Mouse (Mus musculus) Patski (cell line): Measurements from ENCODE around the gene Msi2. TPM values are rescaled to one million over a fixed set of nuclear protein-coding genes. Genes with fewer than 3 reads are reported as not detected.

Source experiments
- ATAC-seq: fragments of 100-300 bp; one replicate; pipeline ENCODE4 v1.8.0; 2021
- CTCF ChIA-PET: fragments of 350-600 bp; sonication (Branson Sonifier 250); formaldehyde crosslinking; loops from one replicate; lab custom pipeline; 2022; ENCODE audit warnings: inconsistent platforms; lab: Charles Lee
- POLR2A ChIA-PET: fragments of 350-600 bp; sonication (Branson Sonifier 250); formaldehyde crosslinking; loops from one replicate; lab custom pipeline; 2022; ENCODE audit warnings: antibody characterized with exemption, inconsistent platforms; lab: Charles Lee
- DNase-seq: peaks from one replicate; pipeline ENCODE4 v3.0.0-alpha.2; 2011; ENCODE audit warnings: low read depth, low spot score
- H3K27me3 ChIP-seq: fragments of 371-371 bp; one replicate; pipeline ENCODE4 v1.5.1; 2021
- CTCF ChIP-seq: fragments of 100-300 bp; IDR thresholded peaks from one replicate; pipeline ENCODE4 v1.5.1; 2021
- in situ Hi-C: fragments of 300-500 bp; cut with MboI; formaldehyde crosslinking; loops from 3 replicates; pipeline ENCODE4 v1.11.1; 2018; ENCODE audit warnings: low pct_unique_long_range_greater_than_20kb, mixed read lengths
- polyA plus RNA-seq: library from polyadenylated mRNA; unstranded; gene quantifications from one replicate; pipeline ENCODE4 v1.2.3, GENCODE M21; 2021

Gene Msi2
- polyA plus RNA-seq, 1 experiment from 2014 or later, result 72.3 TPM

- TF ChIP-seq CTCF, result no peak
- no peak for ATAC-seq
- DNase-seq, result no peak
- H3K27me3 ChIP-seq, result no peaks in the 10 kb centered on the region
- in situ Hi-C loops, result no loop called here
- CTCF ChIA-PET, result interaction anchor here (1.0 kb wide), 1 partner anchor 8 kb away, joined by 3 read pairs; no protein-coding TSS in a partner anchor
- POLR2A ChIA-PET, result no interaction called here
These were observed 318.9 kb downstream of the Msi2 start for GRCm38 (mm10) chr11:88399431-88399830.

GRCm38 (mm10) chr11:88399028-88399427 is 319.3 kb downstream of the Msi2 start:
- CTCF ChIA-PET, result no interaction called here
- ATAC-seq (no peak), DNase-seq (no peak)
- no peaks in the 10 kb centered on the region for H3K27me3 ChIP-seq
- POLR2A ChIA-PET, result no interaction called here
- TF ChIP-seq CTCF, result no peak
- in situ Hi-C loops, result no loop called here

GRCm38 (mm10) chr11:88395076-88395990 is 323.0 kb downstream of the Msi2 start:
- H3K27me3 ChIP-seq, result no peaks in the 10 kb centered on the region
- CTCF ChIA-PET, result no interaction called here
- TF ChIP-seq CTCF, result no peak
- peak; percentile 49 for ATAC-seq
- no peak for DNase-seq
- POLR2A ChIA-PET, result no interaction called here
- in situ Hi-C loops, result no loop called here

GRCm38 (mm10) chr11:88394341-88395075 is 323.8 kb downstream of the Msi2 start:
- ATAC-seq, result peak; percentile 89
- ChIA-PET POLR2A (interaction anchor here (0.8 kb wide), 1 partner anchor 76 kb away, joined by 3 read pairs; no protein-coding TSS in a partner anchor), CTCF (no interaction called here)
- in situ Hi-C loops, result no loop called here
- DNase-seq, result peak; percentile 69
- no peaks in the 10 kb centered on the region for H3K27me3 ChIP-seq
- TF ChIP-seq CTCF, result no peak

DNA sequence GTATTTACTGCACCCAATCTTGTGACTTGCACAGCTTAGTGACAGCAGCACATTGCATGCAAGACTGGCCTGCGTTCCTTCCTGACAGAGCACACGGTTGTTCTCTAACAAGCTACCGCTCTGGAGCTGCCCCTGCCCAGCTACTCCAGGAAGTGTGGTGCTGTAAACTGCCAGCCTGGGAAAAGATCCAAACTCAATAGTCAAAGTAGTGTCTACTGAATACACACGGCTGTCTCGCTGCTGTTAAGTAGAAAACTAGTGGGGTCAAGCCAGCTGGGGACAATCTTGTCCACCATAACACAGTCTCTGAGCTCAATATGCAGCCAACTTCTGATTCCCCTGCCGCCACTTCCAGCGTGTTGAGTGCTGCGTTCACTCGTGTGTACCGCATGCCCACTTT is 325.6 kb downstream of the Msi2 start:
- in situ Hi-C loops, result no loop called here
- ATAC-seq (no peak), DNase-seq (no peak)
- H3K27me3 ChIP-seq, result no peaks in the 10 kb centered on the region
- CTCF ChIA-PET, result interaction anchor here (1.4 kb wide), 1 partner anchor 141 kb away, joined by 3 read pairs; no protein-coding TSS in a partner anchor
- POLR2A ChIA-PET, result no interaction called here
- no peak for TF ChIP-seq CTCF

DNA sequence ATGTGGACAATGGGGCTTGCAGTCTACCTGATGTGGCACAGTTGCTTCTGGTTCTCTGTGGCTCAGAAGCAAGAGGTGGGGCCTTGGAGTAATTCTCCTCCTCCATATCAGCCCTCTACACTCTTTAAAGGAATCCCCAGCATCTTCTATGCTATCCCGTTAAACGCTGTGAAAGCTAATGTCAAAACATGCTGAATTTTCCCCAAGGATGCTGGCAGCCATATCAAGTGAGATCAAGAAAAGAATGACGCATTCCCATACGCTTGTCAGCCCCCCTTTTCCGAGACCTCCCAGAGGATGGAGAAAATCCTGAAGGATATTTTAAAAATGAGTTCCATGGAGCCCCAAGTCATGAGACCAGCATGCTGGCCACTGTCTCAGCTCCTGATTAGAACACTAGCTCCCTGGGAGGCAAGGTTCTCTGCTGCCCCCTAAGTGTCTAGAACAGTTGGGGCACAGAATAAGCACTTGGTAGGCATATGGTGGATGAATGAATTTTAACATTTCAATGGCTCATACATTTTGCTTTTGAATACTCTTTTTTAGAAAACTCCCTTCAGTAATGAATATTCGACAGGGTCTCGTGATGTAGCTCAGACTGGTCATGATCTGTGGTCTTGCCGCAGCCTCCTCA is 327.0 kb downstream of the Msi2 start:
- in situ Hi-C loops, result no loop called here

DNA sequence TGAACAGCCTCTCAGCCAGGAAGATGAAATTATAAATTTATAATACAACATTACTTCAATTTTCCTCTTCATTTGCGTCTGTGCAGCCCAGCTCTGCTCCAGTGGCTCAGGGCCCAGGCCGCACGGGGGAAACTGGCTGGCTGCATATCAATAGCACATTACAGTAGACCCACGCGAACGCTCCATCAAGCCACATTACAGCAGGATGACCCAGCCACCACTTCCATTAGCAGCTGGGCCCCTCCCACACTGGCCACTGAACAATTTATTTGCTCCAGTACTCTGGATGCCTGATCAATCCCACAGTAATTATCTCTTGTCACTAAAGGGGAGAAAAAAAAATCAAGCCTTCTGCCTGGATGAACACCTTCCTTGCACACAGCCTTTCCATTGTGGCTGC is 328.8 kb downstream of the Msi2 start:
- CTCF ChIA-PET, result no interaction called here
- TF ChIP-seq CTCF, result no peak
- ATAC-seq (no peak), DNase-seq (no peak)
- POLR2A ChIA-PET, result no interaction called here
- in situ Hi-C loops, result no loop called here
- H3K27me3 ChIP-seq, result no peaks in the 10 kb centered on the region

More for the DNA sequence above, 327.0 kb downstream of the Msi2 start:
- ATAC-seq, result no peak
- no peaks in the 10 kb centered on the region for H3K27me3 ChIP-seq
- ChIA-PET CTCF (interaction anchor here (1.2 to 1.7 kb wide), 2 partner anchors 9 to 45 kb away, joined by 3 to 4 read pairs; no protein-coding TSS in a partner anchor), POLR2A (no interaction called here)
- TF ChIP-seq CTCF, result no peak
- no peak for DNase-seq

DNA sequence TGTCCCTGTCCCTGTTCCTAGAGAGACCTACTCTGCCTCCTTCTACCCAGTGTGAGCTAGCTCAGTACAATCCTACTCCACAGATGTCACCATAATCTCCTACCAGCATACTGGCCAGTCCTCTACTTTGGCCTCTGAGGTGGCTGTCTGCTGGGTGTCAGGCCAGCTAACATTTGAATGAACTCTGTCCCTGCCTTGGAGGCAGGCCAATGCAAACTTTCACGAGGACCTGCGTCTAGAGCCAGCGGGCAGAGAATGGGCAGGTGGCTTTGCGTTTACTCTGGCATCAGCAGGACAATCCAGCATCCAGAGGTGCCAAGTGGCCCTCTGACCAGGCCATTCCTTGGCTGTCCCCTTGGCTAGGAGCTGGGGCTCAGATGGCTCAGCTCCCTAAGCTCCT is 331.4 kb downstream of the Msi2 start:
- in situ Hi-C loops, result no loop called here
- ATAC-seq (no peak), DNase-seq (no peak)
- POLR2A ChIA-PET, result interaction anchor here (1.5 kb wide), 1 partner anchor 12 kb away, joined by 4 read pairs; no protein-coding TSS in a partner anchor
- no peak for TF ChIP-seq CTCF
- H3K27me3 ChIP-seq, result no peaks in the 10 kb centered on the region
- CTCF ChIA-PET, result interaction anchor here (1.0 kb wide), 2 partner anchors 11 to 95 kb away, joined by 3 read pairs; no protein-coding TSS in a partner anchor

GRCm38 (mm10) chr11:88382449-88382848 is 335.9 kb downstream of the Msi2 start:
- ChIA-PET POLR2A (no interaction called here), CTCF (no interaction called here)
- in situ Hi-C loops, result no loop called here

More at GRCm38 (mm10) chr11:88382449-88382848, 335.9 kb downstream of the Msi2 start:
- ATAC-seq (no peak), DNase-seq (no peak)
- no peaks in the 10 kb centered on the region for H3K27me3 ChIP-seq
- no peak for TF ChIP-seq CTCF
